Mouse (Mus musculus) C2C12 (cell line): ENCODE measurements around the gene Ugt1a6b. TPM values are rescaled to one million over a fixed set of nuclear protein-coding genes. Genes with fewer than 3 reads are reported as not detected.

Source experiments
- H3K27me3 ChIP-seq: one replicate; pipeline ENCODE4 v1.6.1; 2011; ENCODE audit not compliant: control insufficient read depth, insufficient read depth, insufficient read length
- H3K36me3 ChIP-seq: one replicate; pipeline ENCODE4 v1.6.1; 2011; ENCODE audit not compliant: control insufficient read depth, insufficient read depth
- H3K4me3 ChIP-seq: one replicate; pipeline ENCODE4 v1.5.1; 2011; ENCODE audit warnings: mild to moderate bottlenecking, control low read depth; ENCODE audit not compliant: poor library complexity, insufficient read depth, severe bottlenecking
- H3K79me2 ChIP-seq: one replicate; pipeline ENCODE4 v1.6.1; 2011; ENCODE audit not compliant: control insufficient read depth, insufficient read depth
- H3K79me3 ChIP-seq: one replicate; pipeline ENCODE4 v1.6.1; 2011; ENCODE audit warnings: low read depth, control low read depth
- H3ac ChIP-seq: one replicate; pipeline ENCODE3; 2011; ENCODE audit warnings: low read depth; ENCODE audit not compliant: control insufficient read depth, insufficient read length
- CEBPB ChIP-seq: IDR thresholded peaks from one replicate; pipeline ENCODE4 v1.6.1; 2011; ENCODE audit warnings: low read depth, mild to moderate bottlenecking, control low read depth, moderate library complexity
- CTCF ChIP-seq: IDR thresholded peaks from one replicate; pipeline ENCODE4 v1.5.1; 2011; ENCODE audit not compliant: control insufficient read depth, insufficient read depth, insufficient read length
- FOSL1 ChIP-seq: IDR thresholded peaks from one replicate; pipeline ENCODE4 v1.8.0; 2011; ENCODE audit warnings: mild to moderate bottlenecking, low read length; ENCODE audit not compliant: poor library complexity, insufficient read depth, severe bottlenecking
- MAX ChIP-seq: IDR thresholded peaks from one replicate; pipeline ENCODE4 v1.6.1; 2011; ENCODE audit warnings: mild to moderate bottlenecking, control low read depth
- MYOD1 ChIP-seq: IDR thresholded peaks from one replicate; pipeline ENCODE4 v1.6.1; 2011; ENCODE audit warnings: low read depth; ENCODE audit not compliant: control insufficient read depth, insufficient read length
- MYOG ChIP-seq: IDR thresholded peaks from one replicate; pipeline ENCODE4 v1.6.1; 2011; ENCODE audit not compliant: control insufficient read depth, insufficient read length; ENCODE audit errors: extremely low read depth
- USF1 ChIP-seq: IDR thresholded peaks from one replicate; pipeline ENCODE4 v1.6.1; 2011; ENCODE audit warnings: low read depth, mild to moderate bottlenecking, control low read depth, moderate library complexity
- polyA plus RNA-seq: library from polyadenylated mRNA; unstranded; fragments of >200 nt; fragmentation: generic; extraction: Trizol; gene quantifications from one replicate; pipeline ENCODE4 v1.2.1, GENCODE M21; 2012; ENCODE audit warnings: missing spikeins

Ugt1a6b gene
- polyA plus RNA-seq, 1 experiment = not detected

DNA sequence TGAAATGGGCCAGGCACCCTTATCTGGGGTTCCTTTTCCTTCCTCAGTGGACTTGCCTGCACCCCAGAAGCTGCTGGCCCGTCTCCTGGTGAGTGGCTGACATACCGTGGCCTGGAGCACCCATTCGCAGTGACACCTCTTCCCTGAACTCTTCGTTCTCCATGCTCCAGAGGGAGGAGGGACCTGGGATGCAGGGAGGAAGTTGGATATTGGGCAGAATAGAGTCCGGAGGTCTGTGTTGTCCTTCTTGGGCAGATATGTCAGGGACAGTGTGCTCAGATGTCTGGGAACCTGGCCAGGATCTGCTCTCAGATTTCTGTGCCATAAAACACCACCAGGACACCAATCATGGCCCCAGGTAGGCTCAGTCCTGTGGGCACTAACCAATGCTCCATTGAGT is 137.0 kb downstream of the Ugt1a6b start:
- Histone ChIP-seq H3K4me3 (no peak overlapping the region), H3K27me3 (peaks cover 36% of the 10 kb centered on the region)
- no peak for TF ChIP-seq MYOG
- no peak for TF ChIP-seq MAX
- no peak for TF ChIP-seq FOSL1
- no peak for TF ChIP-seq CTCF
- TF ChIP-seq MYOD1 = no peak
- no peak for TF ChIP-seq CEBPB
- TF ChIP-seq USF1 = no peak

GRCm38 (mm10) chr1:88240579-88240978 is 137.5 kb downstream of the Ugt1a6b start:
- TF ChIP-seq USF1 (no peak), CEBPB (no peak), MYOG (no peak), FOSL1 (no peak)
- Histone ChIP-seq H3K79me2 (no peaks in the 10 kb centered on the region), H3K27me3 (peaks cover 31% of the 10 kb centered on the region), H3K79me3 (no peaks in the 10 kb centered on the region), H3ac (no peak overlapping the region), H3K36me3 (no peaks in the 10 kb centered on the region), H3K4me3 (no peak overlapping the region)

More for the DNA sequence above, 137.0 kb downstream of the Ugt1a6b start:
- no peaks in the 10 kb centered on the region for H3K36me3 ChIP-seq
- H3K79me3 ChIP-seq = no peaks in the 10 kb centered on the region
- H3ac ChIP-seq = no peak overlapping the region
- H3K79me2 ChIP-seq = no peaks in the 10 kb centered on the region

- H3K27me3 ChIP-seq = peaks cover 20% of the 10 kb centered on the region
- TF ChIP-seq MAX (no peak), USF1 (no peak), CEBPB (no peak), FOSL1 (no peak), MYOG (no peak), MYOD1 (no peak), CTCF (no peak)
- no peaks in the 10 kb centered on the region for H3K36me3 ChIP-seq
- no peak overlapping the region for H3ac ChIP-seq
- H3K79me2 ChIP-seq = no peaks in the 10 kb centered on the region
- no peaks in the 10 kb centered on the region for H3K79me3 ChIP-seq
- H3K4me3 ChIP-seq = no peak overlapping the region
Observed at GRCm38 (mm10) chr1:88243861-88244260, 140.8 kb downstream of the Ugt1a6b start.

DNA sequence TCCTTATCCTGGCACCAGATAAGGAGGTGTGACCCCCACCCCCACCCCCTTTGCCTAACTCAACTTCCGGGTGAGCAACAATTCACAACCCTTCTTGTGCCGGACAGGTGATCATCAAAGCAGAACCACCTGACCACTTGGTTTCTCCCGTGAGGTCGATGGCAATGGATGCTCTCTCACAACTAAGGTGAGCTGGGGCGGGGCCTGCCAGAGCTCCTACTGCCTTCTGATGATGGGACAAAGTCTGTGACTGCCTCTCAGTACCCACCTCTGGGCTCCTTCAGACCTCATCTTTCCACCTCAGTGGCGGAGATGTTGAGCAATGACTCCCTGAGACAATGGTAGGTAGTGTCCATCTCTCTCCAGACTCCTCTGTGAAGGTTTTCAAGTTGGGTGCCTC is 142.8 kb downstream of the Ugt1a6b start:
- TF ChIP-seq MAX (no peak), MYOG (no peak), MYOD1 (no peak), CEBPB (no peak), CTCF (no peak), FOSL1 (no peak), USF1 (no peak)
- Histone ChIP-seq H3K27me3 (peaks cover 26% of the 10 kb centered on the region), H3K36me3 (no peaks in the 10 kb centered on the region), H3K4me3 (no peak overlapping the region), H3K79me3 (no peaks in the 10 kb centered on the region), H3ac (no peak overlapping the region), H3K79me2 (no peaks in the 10 kb centered on the region)

DNA sequence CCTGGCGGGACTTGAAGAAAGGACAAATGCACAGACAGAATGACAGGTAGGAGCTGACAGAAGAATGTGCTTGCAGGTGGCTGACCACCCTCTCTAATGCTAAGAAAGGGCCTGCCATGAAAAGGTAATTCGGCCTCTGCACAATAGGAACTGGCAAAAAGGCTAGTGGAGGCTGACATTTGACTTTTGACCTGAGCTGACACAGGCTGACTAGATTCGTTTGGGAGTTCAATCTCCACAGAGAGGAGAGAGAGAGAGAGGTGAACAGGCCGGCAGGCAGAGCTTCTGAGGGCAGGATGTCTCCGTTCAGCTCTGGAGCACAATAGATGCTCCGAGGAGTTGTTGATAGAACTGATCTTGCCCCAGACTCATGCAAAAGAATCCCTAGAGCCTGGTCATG is 143.3 kb downstream of the Ugt1a6b start:
- no peaks in the 10 kb centered on the region for H3K36me3 ChIP-seq
- H3K27me3 ChIP-seq = peaks cover 26% of the 10 kb centered on the region
- H3K4me3 ChIP-seq = no peak overlapping the region
- H3K79me3 ChIP-seq = no peaks in the 10 kb centered on the region
- H3ac ChIP-seq = no peak overlapping the region
- no peak for TF ChIP-seq CEBPB
- TF ChIP-seq MAX = no peak
- no peak for TF ChIP-seq FOSL1
- no peak for TF ChIP-seq USF1
- TF ChIP-seq MYOD1 = no peak
- no peak for TF ChIP-seq MYOG
- no peak for TF ChIP-seq CTCF
- H3K79me2 ChIP-seq = no peaks in the 10 kb centered on the region

- no peak overlapping the region for H3K4me3 ChIP-seq
- H3K79me2 ChIP-seq = no peaks in the 10 kb centered on the region
- H3K36me3 ChIP-seq = no peaks in the 10 kb centered on the region
- TF ChIP-seq MYOG = no peak
- no peak for TF ChIP-seq MYOD1
- TF ChIP-seq MAX = no peak
- no peak for TF ChIP-seq USF1
- TF ChIP-seq CEBPB = no peak
- no peak for TF ChIP-seq FOSL1
- no peak for TF ChIP-seq CTCF
- no peak overlapping the region for H3ac ChIP-seq
- H3K27me3 ChIP-seq = peaks cover 27% of the 10 kb centered on the region
- no peaks in the 10 kb centered on the region for H3K79me3 ChIP-seq
Observed at GRCm38 (mm10) chr1:88247660-88248059, 144.6 kb downstream of the Ugt1a6b start.
